Mouse (Mus musculus) erythroblast, embryonic 14.5 days (primary cell): ENCODE results near the gene Rp2. TPM values are rescaled to one million over a fixed set of nuclear protein-coding genes. Genes with fewer than 3 reads are reported as not detected.
"Not testable (repeated sequence)": the region's sequence is repeated elsewhere in the genome, so short reads cannot be mapped to it uniquely, and the experiment has no call there.

ENCODE experiments used
- H3K27me3 ChIP-seq: 2 replicates; pipeline ENCODE4 v1.6.1; 2012; ENCODE audit warnings: inconsistent platforms; ENCODE audit not compliant: control insufficient read depth
- H3K36me3 ChIP-seq: 2 replicates; pipeline ENCODE4 v1.6.1; 2012; ENCODE audit warnings: mild to moderate bottlenecking, inconsistent platforms; ENCODE audit not compliant: control insufficient read depth
- H3K4me1 ChIP-seq: 2 replicates; pipeline ENCODE4 v1.6.1; 2012; ENCODE audit warnings: inconsistent platforms; ENCODE audit not compliant: control insufficient read depth
- H3K4me3 ChIP-seq: replicated peaks from 2 replicates; pipeline ENCODE3; 2012; ENCODE audit warnings: moderate library complexity, mild to moderate bottlenecking, inconsistent platforms
- H3K9me3 ChIP-seq: 2 replicates; pipeline ENCODE4 v1.6.1; 2012; ENCODE audit warnings: low read length, inconsistent platforms, mixed read lengths; ENCODE audit not compliant: control insufficient read depth
- GATA1 ChIP-seq: IDR thresholded peaks from 2 replicates; pipeline ENCODE4 v1.6.1; 2012; ENCODE audit warnings: low read length, inconsistent platforms, mixed read lengths
- TAL1 ChIP-seq: IDR thresholded peaks from 3 replicates; pipeline ENCODE4 v1.6.1; 2012; ENCODE audit warnings: low read length, inconsistent platforms, mixed read lengths
- polyA plus RNA-seq: library from polyadenylated mRNA; stranded (reverse); fragments of >175 nt; gene quantifications from 2 replicates; pipeline ENCODE4 v1.2.3, GENCODE M21; 2012

Rp2 gene
- polyA plus RNA-seq, 1 experiment: 0.36 TPM

- no peaks in the 10 kb centered on the region for H3K9me3 ChIP-seq
- peaks cover 21% of the 10 kb centered on the region for H3K36me3 ChIP-seq
- no peak for TF ChIP-seq GATA1
- TF ChIP-seq TAL1: no peak
- no peaks in the 10 kb centered on the region for H3K27me3 ChIP-seq
- H3K4me3 ChIP-seq: no peak overlapping the region
- no peaks in the 10 kb centered on the region for H3K4me1 ChIP-seq
Observed at GRCm38 (mm10) chrX:20379347-20380014, 15.2 kb downstream of the Rp2 start.

GRCm38 (mm10) chrX:20382260-20382659, 18.0 kb downstream of the Rp2 start:
- Histone ChIP-seq H3K27me3 (no peaks in the 10 kb centered on the region), H3K4me3 (no peak overlapping the region), H3K9me3 (no peaks in the 10 kb centered on the region), H3K36me3 (peaks cover 18% of the 10 kb centered on the region), H3K4me1 (no peaks in the 10 kb centered on the region)
- TF ChIP-seq TAL1: no peak
- TF ChIP-seq GATA1: no peak

DNA sequence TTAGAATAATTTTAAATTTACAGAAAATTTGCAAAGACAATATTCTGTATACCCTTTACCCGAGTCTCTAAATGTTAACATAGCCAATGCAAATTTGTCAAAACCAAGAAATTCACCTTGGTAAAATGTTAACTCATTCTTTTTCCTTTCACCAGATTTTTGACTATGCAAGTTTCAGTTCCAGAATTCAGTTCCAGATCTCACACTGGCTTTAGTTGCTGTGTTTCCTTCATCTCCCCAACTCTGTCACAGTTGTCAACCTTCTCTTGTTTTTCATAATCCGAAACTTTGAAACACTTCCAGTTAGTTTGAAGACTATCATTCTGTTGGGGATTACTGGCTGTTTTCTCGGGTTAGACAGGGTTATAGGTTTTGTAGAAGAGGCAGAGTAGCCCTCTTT, 22.7 kb downstream of the Rp2 start:
- H3K4me3 ChIP-seq: no peak overlapping the region
- no peaks in the 10 kb centered on the region for H3K27me3 ChIP-seq
- H3K4me1 ChIP-seq: no peaks in the 10 kb centered on the region
- TF ChIP-seq TAL1 (no peak), GATA1 (no peak)
- peaks cover 14% of the 10 kb centered on the region for H3K36me3 ChIP-seq
- no peaks in the 10 kb centered on the region for H3K9me3 ChIP-seq

- H3K27me3 ChIP-seq, H3K36me3 ChIP-seq, H3K4me1 ChIP-seq, H3K9me3 ChIP-seq, H3K4me3 ChIP-seq: not testable (repeated sequence)
Observed at GRCm38 (mm10) chrX:20391964-20392363, 27.7 kb downstream of the Rp2 start.

DNA sequence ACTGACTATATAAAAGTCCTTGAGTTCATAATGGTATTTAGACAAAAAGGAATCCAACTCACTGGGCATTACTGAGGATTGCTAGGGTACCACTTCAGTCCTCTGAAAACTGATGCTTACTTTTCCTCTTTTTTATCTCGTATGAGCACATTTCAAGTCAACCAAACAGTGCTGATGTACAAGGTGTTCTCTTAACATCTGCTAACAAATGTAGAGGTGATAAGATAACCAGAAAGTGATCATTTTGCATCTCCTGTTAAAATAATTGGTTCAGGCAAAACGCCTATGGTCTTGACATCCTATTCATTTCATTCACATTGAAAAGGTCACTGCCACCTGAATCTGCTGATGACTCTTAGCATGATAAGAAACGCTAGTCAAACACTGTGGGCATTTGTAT, 28.7 kb downstream of the Rp2 start:
- no peak for TF ChIP-seq TAL1
- TF ChIP-seq GATA1: no peak
- Histone ChIP-seq H3K4me3 (no peak overlapping the region), H3K27me3 (no peaks in the 10 kb centered on the region), H3K36me3 (peaks cover 7% of the 10 kb centered on the region), H3K9me3 (no peaks in the 10 kb centered on the region), H3K4me1 (no peaks in the 10 kb centered on the region)

DNA sequence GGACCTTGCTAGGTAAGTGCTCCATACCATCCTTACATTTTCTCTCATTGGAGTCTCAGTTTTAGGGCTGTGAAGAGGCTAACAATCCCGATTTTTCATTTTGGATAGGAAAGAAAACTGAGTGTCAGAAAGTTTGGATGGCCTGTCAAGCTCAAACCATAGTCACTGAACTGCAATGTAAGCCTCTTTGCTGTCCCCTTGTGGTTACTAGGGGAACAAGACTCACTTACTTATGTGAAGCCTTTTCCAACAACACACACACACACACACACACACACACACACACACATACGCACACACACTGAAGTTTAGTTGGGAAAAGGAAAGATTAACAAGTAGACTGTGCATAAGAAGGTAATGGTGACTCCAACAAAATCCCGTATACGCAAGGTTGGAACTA, 39.8 kb downstream of the Rp2 start:
- Histone ChIP-seq H3K27me3 (no peaks in the 10 kb centered on the region), H3K9me3 (no peaks in the 10 kb centered on the region), H3K36me3 (no peaks in the 10 kb centered on the region; the same call in 1 of the 2 replicates), H3K4me3 (no peak overlapping the region), H3K4me1 (no peaks in the 10 kb centered on the region)
- TF ChIP-seq GATA1: no peak
- TF ChIP-seq TAL1: no peak

DNA sequence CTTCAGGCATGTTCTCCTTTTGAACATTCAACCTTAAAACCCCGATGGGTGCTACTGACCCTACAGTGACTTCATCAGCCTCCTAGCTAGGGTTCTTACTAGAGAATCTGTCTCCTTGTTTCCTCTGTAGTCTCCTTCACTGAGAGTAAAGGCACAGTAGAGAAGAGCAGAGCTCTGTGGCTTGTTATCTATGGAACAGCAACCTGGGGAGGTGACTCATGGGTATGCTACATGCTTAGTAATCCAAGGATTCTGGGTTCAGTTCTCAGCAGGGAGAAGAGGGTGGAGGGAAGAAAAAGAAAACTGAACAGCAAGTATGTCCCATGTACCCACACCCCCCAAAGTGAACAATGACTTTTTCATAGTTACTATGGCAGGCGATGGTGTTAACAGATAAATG, 42.6 kb downstream of the Rp2 start:
- H3K36me3 ChIP-seq: no peaks in the 10 kb centered on the region; the same call in 1 of the 2 replicates
- H3K27me3 ChIP-seq: no peaks in the 10 kb centered on the region
- peaks cover 1% of the 10 kb centered on the region for H3K4me1 ChIP-seq
- H3K4me3 ChIP-seq: no peak overlapping the region
- TF ChIP-seq GATA1 (no peak), TAL1 (no peak)
- no peaks in the 10 kb centered on the region for H3K9me3 ChIP-seq

DNA sequence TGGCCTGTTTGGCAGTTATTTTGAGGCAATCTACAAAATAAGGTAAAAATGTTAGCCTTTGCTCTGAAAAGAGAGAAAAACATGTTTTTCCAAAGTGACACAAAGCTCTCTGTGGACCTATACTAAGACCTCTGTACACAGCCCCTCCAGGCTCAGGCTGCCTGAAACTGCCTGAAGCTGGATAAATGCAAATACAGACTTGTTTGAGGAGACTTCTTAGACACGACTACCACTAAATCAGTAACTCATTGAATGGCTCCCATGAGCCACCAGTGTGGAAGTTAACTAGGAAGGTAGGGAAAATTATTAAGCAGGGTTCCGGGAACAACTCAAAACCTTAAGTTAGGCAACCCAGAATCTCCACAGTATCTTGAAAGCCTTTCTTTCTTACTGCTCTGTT, 43.4 kb downstream of the Rp2 start:
- peaks cover 9% of the 10 kb centered on the region for H3K4me1 ChIP-seq
- TF ChIP-seq TAL1 (no peak), GATA1 (no peak)

DNA sequence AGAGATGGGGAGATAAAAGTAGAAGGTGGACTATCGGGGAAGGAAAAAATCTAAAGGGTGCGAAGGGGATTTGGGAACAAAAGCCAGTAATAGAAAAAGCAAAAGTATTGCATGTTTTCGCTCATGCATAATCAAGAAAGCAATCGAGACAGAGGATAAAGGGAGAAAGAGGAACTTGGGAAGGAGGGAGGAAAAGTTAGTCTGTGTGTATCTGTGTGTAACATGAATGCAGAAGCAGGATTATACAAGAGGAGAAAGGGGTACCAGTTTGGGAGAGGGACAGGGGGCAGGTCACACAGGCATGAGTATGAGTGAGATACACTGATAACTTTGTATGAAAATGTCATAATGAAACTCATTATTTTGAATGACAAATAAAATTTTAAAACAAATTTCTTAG, 47.1 kb downstream of the Rp2 start:
- Histone ChIP-seq H3K4me3 (no peak overlapping the region), H3K4me1 (peaks cover 11% of the 10 kb centered on the region), H3K36me3 (no peaks in the 10 kb centered on the region; the same call in 1 of the 2 replicates), H3K27me3 (no peaks in the 10 kb centered on the region), H3K9me3 (no peaks in the 10 kb centered on the region)
- no peak for TF ChIP-seq TAL1
- TF ChIP-seq GATA1: no peak

More for the DNA sequence above, 43.4 kb downstream of the Rp2 start:
- H3K9me3 ChIP-seq: no peaks in the 10 kb centered on the region
- H3K27me3 ChIP-seq: no peaks in the 10 kb centered on the region
- no peak overlapping the region for H3K4me3 ChIP-seq
- no peaks in the 10 kb centered on the region; the same call in 1 of the 2 replicates for H3K36me3 ChIP-seq

GRCm38 (mm10) chrX:20412221-20412620, 47.9 kb downstream of the Rp2 start:
- H3K4me1 ChIP-seq: peaks cover 11% of the 10 kb centered on the region
- TF ChIP-seq GATA1 (no peak), TAL1 (no peak)

More at GRCm38 (mm10) chrX:20412221-20412620, 47.9 kb downstream of the Rp2 start:
- H3K27me3 ChIP-seq: no peaks in the 10 kb centered on the region
- no peak overlapping the region for H3K4me3 ChIP-seq
- H3K9me3 ChIP-seq: no peaks in the 10 kb centered on the region
- no peaks in the 10 kb centered on the region for H3K36me3 ChIP-seq
